8 mouse cellular contexts compared by ENCODE assay signal in the genomic region with DNA sequence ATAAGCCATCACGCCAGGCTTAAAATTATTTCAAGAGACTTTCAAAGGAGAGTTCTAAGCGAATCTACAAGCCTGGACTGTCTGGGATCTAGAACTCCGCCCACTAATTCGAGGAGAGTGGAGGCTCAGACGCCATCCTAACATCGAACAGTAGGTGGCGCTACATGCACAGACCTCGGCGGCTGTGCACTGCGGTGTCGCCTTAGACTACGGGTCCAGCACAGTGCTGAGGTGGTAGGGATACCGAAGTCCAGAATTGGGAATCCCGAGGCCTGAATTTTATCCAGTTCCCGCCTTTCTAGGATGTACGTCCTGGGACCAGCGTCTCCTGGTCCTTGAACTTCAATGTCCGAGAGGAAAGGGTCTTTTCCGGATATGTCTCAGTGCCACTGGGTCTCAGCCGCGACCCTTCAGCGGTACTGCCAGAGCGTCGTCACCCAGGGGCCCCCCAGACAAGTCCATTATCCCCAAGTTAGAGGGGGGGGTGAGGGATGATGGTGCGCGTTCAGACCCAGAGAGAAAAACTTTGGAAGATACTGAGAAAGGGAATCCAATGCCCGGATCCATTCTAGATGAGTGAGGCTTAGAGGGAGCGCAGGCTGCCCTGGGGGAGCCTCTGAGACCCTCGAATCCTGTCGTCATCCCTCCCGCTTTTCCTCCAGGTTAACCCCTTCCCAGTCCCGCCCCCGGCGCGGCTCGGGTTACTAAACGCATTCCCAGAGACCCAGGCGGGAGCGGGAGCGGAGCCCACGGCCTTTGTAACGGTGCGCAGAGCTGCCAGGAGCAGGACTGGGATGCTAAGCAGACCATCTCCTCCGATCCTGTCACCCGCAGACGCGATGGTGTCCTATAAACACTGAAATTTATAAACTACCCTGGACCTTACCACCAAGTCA. TPM values are rescaled to one million over a fixed set of nuclear protein-coding genes. Genes with fewer than 3 reads are reported as not detected.
A peak's percentile ranks its signal among the peaks of the same experiment; 100 is the strongest.
DNase-seq lines count a peak whose midpoint lies in the region; ATAC-seq and TF ChIP-seq lines count a peak whose summit lies in the region.

No protein-coding gene starts in this region.

- peak; percentile 90 for DNase-seq in ES-E14 (ENCODE audit: low read depth, low spot score)
- peak; percentile 91 to 94 for DNase-seq in cerebellum, adult 18-20 months
- DNase-seq in forelimb bud, embryonic 11.5 days (ENCODE audit: low read depth, low spot score): peak; percentile 94
- peak; percentile 81 to 93 for DNase-seq in layer of hippocampus, adult 8-10 months (ENCODE audit: low spot score in 2 of 2)
- peak; percentile 68 for DNase-seq in ovary, adult 18-20 months (ENCODE audit: low spot score)
- peak; percentile 84 for DNase-seq in thymus, adult 2 months

- H3K4me1 ChIP-seq in ES-E14 (ENCODE audit: control insufficient read depth in 2 of 2, insufficient read depth in 2 of 2, low read length in 2 of 2, poor library complexity in 1 of 2): peaks cover 3 to 10% of the 10 kb centered on the region in 2 experiments
- H3K4me1 ChIP-seq in lung, embryonic 15.5 days: peaks cover 61% of the 10 kb centered on the region
- H3K4me1 ChIP-seq in thymus, adult 2 months (replicated peaks; ENCODE audit: control insufficient read depth, insufficient read depth, low read length): peaks cover 15% of the 10 kb centered on the region

- in situ Hi-C loops in ES-E14 (cut with MboI; ENCODE audit: low sequenced_read_pairs in 2 of 2, unreplicated experiment in 2 of 2): no loop called here

- TF ChIP-seq CTCF in thymus, adult 2 months (IDR thresholded peaks at IDR 0.05; ENCODE audit: borderline replicate concordance, control insufficient read depth, extremely low read depth, insufficient read depth, low read length, poor library complexity): peak; percentile 92

- H3K9me3 ChIP-seq in ES-E14 (ENCODE audit: control insufficient read depth, insufficient read depth, low read depth, low read length): no peaks in the 10 kb centered on the region
- no peaks in the 10 kb centered on the region for H3K9me3 ChIP-seq in lung, embryonic 15.5 days

- no peak for TF ChIP-seq POLR2A in thymus, adult 2 months (IDR thresholded peaks at IDR 0.05; ENCODE audit: control insufficient read depth, extremely low read depth, insufficient read depth, low read length, poor library complexity)

- H3K9ac ChIP-seq in ES-E14 (ENCODE audit: insufficient read depth, low read depth, low read length, poor library complexity, severe bottlenecking): peak overlapping the region; percentile 77
- peak overlapping the region; percentile 14; the same call in 1 of the 2 replicates for H3K9ac ChIP-seq in lung, embryonic 15.5 days

- H3K4me3 ChIP-seq in ES-E14 (ENCODE audit: insufficient read depth in 1 of 2, low read depth in 1 of 2, low read length in 2 of 2, poor library complexity in 1 of 2, severe bottlenecking in 1 of 2): peak overlapping the region; percentile 78 to 89
- H3K4me3 ChIP-seq in lung, embryonic 15.5 days: peak overlapping the region; percentile 40
- H3K4me3 ChIP-seq in thymus, adult 2 months (ENCODE audit: control insufficient read depth, insufficient read depth, low read length): no peak overlapping the region

- no peak overlapping the region for H3K27ac ChIP-seq in ES-E14 (ENCODE audit: insufficient read depth, low read depth, low read length, poor library complexity, severe bottlenecking)
- peak overlapping the region; percentile 53; the same call in 1 of the 2 replicates for H3K27ac ChIP-seq in lung, embryonic 15.5 days
- H3K27ac ChIP-seq in thymus, adult 2 months (ENCODE audit: control insufficient read depth, insufficient read depth, low read length): no peak overlapping the region

- under 1% methylated on average over 47 of the region's 47 CpGs for WGBS in lung, embryonic 15.5 days
- WGBS in thymus, adult 2 months: 8% methylated on average over 47 of the region's 47 CpGs

- peaks cover 59% of the 10 kb centered on the region for H3K27me3 ChIP-seq in lung, embryonic 15.5 days
- peaks cover 39% of the 10 kb centered on the region for H3K27me3 ChIP-seq in thymus, adult 2 months (ENCODE audit: control insufficient read depth, insufficient read depth, low read length)

- H3K4me2 ChIP-seq in lung, embryonic 15.5 days: peak overlapping the region; percentile 92

- no peaks in the 10 kb centered on the region for H3K36me3 ChIP-seq in ES-E14 (ENCODE audit: control insufficient read depth, insufficient read depth, low read length, poor library complexity, severe bottlenecking)
- H3K36me3 ChIP-seq in lung, embryonic 15.5 days: no peaks in the 10 kb centered on the region
- H3K36me3 ChIP-seq in thymus, adult 2 months (ENCODE audit: control insufficient read depth, insufficient read depth, low read length): no peaks in the 10 kb centered on the region

- peak; percentile 66 to 77 for ATAC-seq in hematopoietic stem cell, adult 5-6 weeks (replicated peaks in 1 of 2; ENCODE audit: insufficient read depth in 1 of 2, low FRiP score in 2 of 2, low TSS enrichment in 1 of 2, low read depth in 1 of 2, poor library complexity in 2 of 2, severe bottlenecking in 2 of 2)
- peak; percentile 66 for ATAC-seq in lung, embryonic 15.5 days (ENCODE audit: borderline replicate concordance, extremely low read depth, low FRiP score, low TSS enrichment)

TF ChIP-seq in ES-E14, 5 proteins besides CTCF, POLR2A, EP300 and RAD21:
- TF ChIP-seq MAFK (IDR thresholded peaks at IDR 0.05; ENCODE audit: insufficient read depth, low read depth, low read length) (no peak), HCFC1 (IDR thresholded peaks at IDR 0.05; ENCODE audit: borderline replicate concordance, insufficient read depth, low read length) (0 out of 2 replicates have a peak, but pooled peaks have one; percentile 27), ZC3H11A (IDR thresholded peaks at IDR 0.05; ENCODE audit: borderline replicate concordance, low read depth, low read length) (peak; percentile 77), CHD2 (IDR thresholded peaks at IDR 0.05; ENCODE audit: low read depth, low read length) (no peak), ZNF384 (IDR thresholded peaks at IDR 0.05; ENCODE audit: low read depth, low read length) (no peak)

RNA-seq across cellular contexts. Expression of gene Ltbp4, which starts 1.3 kb away (rescaled TPM):
- 65.8 and 114 TPM in 2 replicates for total RNA-seq in ES-E14 (2012; rRNA removed)
- 1.9 TPM in 1 of 2 replicates, not detected in the other for total RNA-seq in hematopoietic stem cell, adult 5-6 weeks (2017)
- 10 to 100 TPM; 48.5 to 59.4 (median 57.9) TPM for total RNA-seq in layer of hippocampus, adult 8-10 months (2022)
- polyA plus RNA-seq in lung, embryonic 15.5 days (2015; fragmentation: Nextera tagmentation; extraction: Ambion mirVana): 96.2 and 102 TPM in 2 replicates
- polyA plus RNA-seq in thymus, adult 2 months (2012; rRNA removed): 48.3 and 77.5 TPM in 2 replicates

RNA-seq across cellular contexts. Expression of gene Shkbp1, which starts 19.6 kb away (rescaled TPM):
- 28.8 and 45.5 TPM in 2 replicates for total RNA-seq in ES-E14 (2012; rRNA removed)
- total RNA-seq in hematopoietic stem cell, adult 5-6 weeks (2017): 15.8 and 22.4 TPM in 2 replicates
- 10 to 100 TPM; 29.6 to 49.1 (median 34.1) TPM for total RNA-seq in layer of hippocampus, adult 8-10 months (2022)
- 48.3 and 51.4 TPM in 2 replicates for polyA plus RNA-seq in lung, embryonic 15.5 days (2015; fragmentation: Nextera tagmentation; extraction: Ambion mirVana)
- 203 and 206 TPM in 2 replicates for polyA plus RNA-seq in thymus, adult 2 months (2012; rRNA removed)

RNA-seq across cellular contexts. Expression of gene Gm20479, which starts 21.0 kb away (rescaled TPM):
- 1.4 and 1.5 TPM in 2 replicates for total RNA-seq in ES-E14 (2012; rRNA removed)
- not detected in 2 replicates for total RNA-seq in hematopoietic stem cell, adult 5-6 weeks (2017)
- total RNA-seq in layer of hippocampus, adult 8-10 months (2022): not detected
- 0.79 and 1.3 TPM in 2 replicates for polyA plus RNA-seq in lung, embryonic 15.5 days (2015; fragmentation: Nextera tagmentation; extraction: Ambion mirVana)
- not detected in 2 replicates for polyA plus RNA-seq in thymus, adult 2 months (2012; rRNA removed)

Comparison
In these comparisons a context has a peak if more than half of its experiments do, and no peak if none do; other contexts are left out.
1. RNA of gene Ltbp4, which starts 1.3 kb away (total RNA-seq): 65.8 to 114 TPM in ES-E14 and 48.5 to 59.4 TPM in layer of hippocampus, adult 8-10 months; 1.9 TPM in hematopoietic stem cell, adult 5-6 weeks; every median in the first group is over 10 times any median in the second.
2. Peak in every context shown above with its lines, with median percentiles within 50 percentile points of each other: DNase-seq.